Mouse (Mus musculus) fibroblast of lung, adult 2 months (primary cell): ENCODE data around the gene Gm2030.
"Not testable (repeated sequence)": the region's sequence is repeated elsewhere in the genome, so short reads cannot be mapped to it uniquely, and the experiment has no call there.

Experiments used
- DNase-seq: peaks from one replicate; pipeline ENCODE4 v3.0.0-alpha.2; 2011; ENCODE audit warnings: low read depth

Gene Gm2030

GRCm38 (mm10) chrX:26309944-26310343, at the start of gene Gm2030:
TSS of gene Gm2030 (minus strand) at chrX:26310044.
- DNase-seq: not testable (repeated sequence)
